Mouse (Mus musculus): Measurements from ENCODE around the gene Klk1b5.

DNA sequence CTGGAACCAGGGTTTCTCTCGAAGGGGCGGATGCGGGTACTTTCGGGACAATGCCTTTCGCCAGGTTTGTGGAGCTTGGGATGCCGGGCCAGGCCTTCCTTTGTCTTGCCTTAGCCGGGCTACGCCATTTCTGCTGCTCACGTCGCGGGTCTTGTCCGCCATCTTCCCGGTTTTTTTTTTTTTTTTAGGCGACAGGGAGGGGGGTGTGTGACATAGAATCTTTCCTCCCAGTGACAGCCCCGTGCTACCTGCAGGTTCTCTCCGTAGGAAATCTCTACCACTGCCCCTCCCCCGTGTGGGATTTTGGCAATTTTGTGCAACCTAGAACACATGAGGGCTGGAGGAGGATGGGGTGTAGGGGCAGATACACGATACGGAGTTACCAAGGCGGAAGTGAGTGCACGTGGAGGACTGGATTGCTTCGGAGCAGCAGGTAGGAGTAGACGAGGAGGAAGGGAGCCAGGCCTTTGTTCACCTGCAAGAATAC, 31.3 kb downstream of the Klk1b5 start:
- TF ChIP-seq FLI1 (IDR thresholded peaks at IDR 0.05; ENCODE audit: low read length) (no peak), GATA1 (IDR thresholded peaks at IDR 0.05; ENCODE audit: borderline replicate concordance, low read length) (no peak)

Measured in megakaryocyte, embryonic 14.5 days (primary cell).